Mouse (Mus musculus): ENCODE data around the gene Tsen15.
"Not testable (repeated sequence)": the region's sequence is repeated elsewhere in the genome, so short reads cannot be mapped to it uniquely, and the experiment has no call there.

The Tsen15 gene

DNA sequence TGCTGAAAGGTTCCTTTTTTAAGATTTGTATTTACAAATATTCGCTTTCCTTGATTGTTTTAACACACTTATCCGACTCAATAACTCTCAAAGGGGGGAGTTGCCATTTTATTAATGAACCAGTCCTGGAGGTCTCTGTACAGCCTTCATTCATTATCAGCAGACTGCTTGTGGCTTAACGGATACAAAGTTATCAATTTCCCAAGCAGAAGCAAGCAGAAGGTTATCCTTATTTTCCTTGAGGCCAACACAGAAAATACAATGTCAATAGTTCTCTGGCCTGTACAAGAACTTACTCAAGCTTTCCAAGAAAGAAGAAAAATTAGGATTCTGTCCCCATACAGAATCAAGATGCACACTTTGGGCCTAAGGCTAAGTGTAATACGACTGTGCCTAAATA, 795 bp downstream of the Tsen15 start:
- not testable (repeated sequence) for DNase-seq (ENCODE audit: low read depth, low spot score)

DNA sequence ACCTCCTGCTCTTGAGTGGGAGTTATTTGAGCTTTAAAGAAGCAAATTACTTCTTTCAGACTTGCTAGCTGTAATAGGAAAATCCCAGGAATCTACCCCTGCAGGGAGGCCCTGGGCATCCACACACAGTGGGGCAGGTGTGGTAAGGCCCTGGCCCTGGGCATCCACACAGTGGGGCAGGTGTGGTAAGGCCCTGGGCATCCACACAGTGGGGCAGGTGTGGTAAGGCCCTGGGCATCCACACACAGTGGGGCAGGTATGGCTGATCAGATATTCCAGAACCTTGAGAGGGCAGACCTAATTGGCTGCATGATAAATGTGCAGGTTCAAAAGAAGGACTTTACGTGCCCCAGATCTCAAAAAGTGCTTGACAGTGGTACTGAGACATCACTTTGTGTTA, 1.9 kb downstream of the Tsen15 start:
- DNase-seq (ENCODE audit: low read depth, low spot score): no peak

- DNase-seq (ENCODE audit: low read depth, low spot score): no peak
These were observed 8.2 kb downstream of the Tsen15 start for GRCm38 (mm10) chr1:152378311-152378710.

- peak; percentile 56 for DNase-seq (ENCODE audit: low read depth, low spot score)
These were observed 17.3 kb downstream of the Tsen15 start for GRCm38 (mm10) chr1:152369139-152369538.

DNA sequence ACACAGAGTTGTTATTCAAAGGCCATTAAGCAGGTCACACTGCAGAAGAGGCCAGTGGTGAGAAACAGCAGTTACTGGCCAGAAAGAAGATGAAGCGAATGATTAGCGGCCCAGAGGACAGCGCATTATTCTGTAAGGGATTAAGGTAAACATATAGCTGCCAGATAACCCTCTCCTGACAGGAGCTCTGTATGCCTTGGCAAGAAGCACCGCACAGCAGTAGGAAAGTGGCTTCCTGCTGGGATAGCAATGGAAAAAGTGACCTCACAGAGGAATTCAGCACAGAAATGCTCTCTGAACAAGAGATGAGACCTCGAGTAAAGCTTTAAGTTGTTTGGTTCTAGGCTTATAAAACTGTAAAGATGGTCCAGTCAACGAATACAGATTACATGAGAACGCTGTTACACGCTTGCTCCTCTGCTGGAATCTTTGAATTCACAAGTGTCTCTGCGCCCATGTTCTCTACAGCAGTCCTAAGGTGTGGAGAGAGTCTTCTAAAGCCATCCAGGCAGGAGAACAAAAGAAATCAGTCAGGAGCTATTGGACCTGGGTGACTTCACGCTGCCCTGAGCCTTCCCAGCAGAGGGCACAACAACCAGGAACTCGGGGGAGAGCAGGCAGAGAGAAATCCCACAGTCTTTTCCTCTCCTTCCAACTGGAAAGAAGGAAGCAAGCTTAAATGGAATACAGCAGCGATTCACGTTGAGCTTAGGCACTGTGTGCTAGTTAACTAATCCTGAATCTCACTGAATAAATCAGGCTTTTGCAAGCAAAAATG, 18.0 kb downstream of the Tsen15 start:
- DNase-seq (ENCODE audit: low read depth, low spot score): no peak

DNA sequence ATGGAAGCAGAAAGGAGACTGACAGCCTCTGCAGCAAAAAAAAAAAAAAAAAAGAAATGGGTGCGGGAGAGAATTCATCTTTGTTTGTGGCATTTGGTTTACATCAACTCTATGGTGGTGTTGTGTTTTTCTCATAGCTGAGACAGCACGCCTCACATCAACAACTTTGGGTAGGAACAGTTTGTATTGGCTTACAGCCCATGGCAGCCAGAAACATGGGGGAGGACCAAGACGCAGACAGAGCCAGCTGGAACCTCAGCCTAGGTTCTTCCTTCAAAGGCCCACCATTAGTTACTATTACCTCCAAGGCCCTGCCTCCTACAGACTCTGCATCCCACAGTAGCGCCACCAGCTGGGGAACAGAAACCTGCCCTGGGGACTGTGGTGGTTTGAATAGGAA, 29.8 kb downstream of the Tsen15 start:
- DNase-seq (ENCODE audit: low read depth, low spot score): no peak

DNA sequence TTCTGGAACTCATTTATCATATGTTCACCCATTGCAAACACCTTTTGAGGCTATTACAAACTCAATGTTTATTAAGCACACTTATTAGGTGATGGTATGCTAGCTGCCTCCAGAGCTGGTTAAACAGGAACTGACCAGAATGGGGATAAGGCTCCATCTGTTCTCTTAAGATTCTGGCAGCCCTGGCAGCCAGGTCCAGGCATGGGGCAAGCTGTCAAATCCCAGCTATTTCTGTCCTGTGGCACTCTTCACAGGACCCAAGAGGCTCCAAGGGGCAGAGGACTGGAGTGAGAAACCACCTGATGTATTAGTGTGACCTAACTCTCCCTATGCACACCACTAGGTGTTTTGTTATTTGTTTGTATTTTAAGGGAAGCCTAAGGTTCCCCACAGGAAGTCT, 38.5 kb downstream of the Tsen15 start:
- peak; percentile 32 for DNase-seq (ENCODE audit: low read depth, low spot score)

DNA sequence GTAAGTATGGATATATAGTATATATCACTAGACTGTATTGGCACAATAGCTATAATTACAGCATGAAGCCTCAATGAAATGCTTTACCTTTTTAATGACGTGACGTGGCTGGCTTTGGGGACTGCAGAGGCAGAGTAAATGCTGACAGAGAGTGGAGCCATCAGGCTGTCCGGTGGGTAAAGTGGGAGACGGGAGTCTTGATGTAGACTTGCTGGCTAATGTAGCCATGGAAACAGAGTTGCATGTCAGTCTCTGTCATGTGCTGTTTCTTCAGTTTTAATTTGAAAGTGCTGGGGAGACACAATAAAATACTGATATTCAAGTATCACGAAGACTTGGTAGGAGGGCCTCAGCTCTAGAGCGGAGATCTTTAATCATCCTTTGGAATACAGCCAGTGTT, 62.5 kb downstream of the Tsen15 start:
- no peak for DNase-seq (ENCODE audit: low read depth, low spot score)
